Comparison of ENCODE assay signal across 15 mouse cellular contexts in the genomic region with DNA sequence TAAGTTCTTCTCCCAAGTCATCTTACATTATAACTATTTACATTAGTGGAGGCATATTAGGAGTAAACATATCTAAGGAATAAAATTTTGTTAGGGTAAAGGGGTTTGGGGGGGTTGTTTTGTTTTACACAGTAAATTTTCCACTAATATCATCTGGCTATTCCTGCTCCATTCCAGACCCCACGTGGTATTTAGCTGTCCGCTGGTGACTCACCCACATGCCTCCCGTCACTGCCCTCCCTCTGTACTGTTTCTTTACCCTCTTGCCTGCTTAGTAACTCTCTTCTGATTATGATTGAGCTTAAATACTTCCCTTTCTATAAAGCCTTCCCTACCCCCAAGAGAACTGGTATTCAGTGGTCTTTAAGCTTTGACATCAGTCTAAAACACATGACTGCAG.
"Had no signal": no experiment of that assay in that cellular context is flagged by ENCODE, and none has a peak within 500 bp of the region (broad histone marks: within the 10 kb centered on the region; RNA-seq: fewer than 3 reads in every experiment).

No protein-coding gene starts in this region.

- H3K27ac ChIP-seq: layer of hippocampus, adult 2 months; limb, embryonic 12.5 days; liver, embryonic 13.5 days; lung, embryonic 15.5 days; macrophage; midbrain, embryonic 15.5 days; neural tube, embryonic 13.5 days had no signal

- H3K4me3 ChIP-seq: layer of hippocampus, adult 2 months; limb, embryonic 12.5 days; liver, embryonic 13.5 days; lung, embryonic 15.5 days; megakaryocyte, embryonic 14.5 days; midbrain, embryonic 15.5 days; neural tube, embryonic 13.5 days had no signal

- H3K27me3 ChIP-seq: limb, embryonic 12.5 days; liver, embryonic 13.5 days; lung, embryonic 15.5 days; megakaryocyte, embryonic 14.5 days; midbrain, embryonic 15.5 days; neural tube, embryonic 13.5 days had no signal

- H3K4me1 ChIP-seq: limb, embryonic 12.5 days; liver, embryonic 13.5 days; lung, embryonic 15.5 days; megakaryocyte, embryonic 14.5 days; midbrain, embryonic 15.5 days; neural tube, embryonic 13.5 days had no signal

- H3K36me3 ChIP-seq: limb, embryonic 12.5 days; liver, embryonic 13.5 days; midbrain, embryonic 15.5 days had no signal

- DNase-seq: kidney, postnatal 36 days; liver; liver, embryonic 13.5 days; liver, postnatal 0 days; lung, postnatal 14 days; retina, postnatal 1 day; right cerebral cortex, postnatal 25 days; thymus, postnatal 4 days had no signal
